Mouse (Mus musculus) cerebellum, adult 11 months (tissue): ENCODE measurements around the gene Lrmda.
"Not testable (repeated sequence)": the region's sequence is repeated elsewhere in the genome, so short reads cannot be mapped to it uniquely, and the experiment has no call there.

ENCODE experiments used
- DNase-seq: peaks from one replicate; pipeline ENCODE4 v3.0.0; 2022

Lrmda gene

GRCm38 (mm10) chr14:22530706-22531105 is 511.2 kb downstream of the Lrmda start:
- DNase-seq = no peak

- DNase-seq = no peak
Measured at GRCm38 (mm10) chr14:22533501-22533900, 514.0 kb downstream of the Lrmda start.

GRCm38 (mm10) chr14:22545887-22546675 is 526.6 kb downstream of the Lrmda start:
- DNase-seq = no peak

GRCm38 (mm10) chr14:22546676-22546984 is 527.1 kb downstream of the Lrmda start:
- DNase-seq = no peak

- no peak for DNase-seq
Measured at GRCm38 (mm10) chr14:22548286-22548685, 528.8 kb downstream of the Lrmda start.

- no peak for DNase-seq
Measured at GRCm38 (mm10) chr14:22549166-22549565, 529.7 kb downstream of the Lrmda start.

- no peak for DNase-seq
Measured at GRCm38 (mm10) chr14:22552358-22552757, 532.8 kb downstream of the Lrmda start.

GRCm38 (mm10) chr14:22552841-22553240 is 533.3 kb downstream of the Lrmda start:
- no peak for DNase-seq

GRCm38 (mm10) chr14:22553717-22554116 is 534.2 kb downstream of the Lrmda start:
- DNase-seq = no peak

GRCm38 (mm10) chr14:22572486-22572885 is 553.0 kb downstream of the Lrmda start:
- no peak for DNase-seq

- DNase-seq = no peak
Measured at GRCm38 (mm10) chr14:22573585-22573984, 554.1 kb downstream of the Lrmda start.

- no peak for DNase-seq
Measured at GRCm38 (mm10) chr14:22574006-22574405, 554.5 kb downstream of the Lrmda start.

GRCm38 (mm10) chr14:22576441-22576840 is 556.9 kb downstream of the Lrmda start:
- no peak for DNase-seq

GRCm38 (mm10) chr14:22577411-22578037 is 558.0 kb downstream of the Lrmda start:
- DNase-seq = no peak

- peak; percentile 56 for DNase-seq
Measured at GRCm38 (mm10) chr14:22578224-22578623, 558.7 kb downstream of the Lrmda start.

- DNase-seq = no peak
Measured at GRCm38 (mm10) chr14:22578986-22579385, 559.5 kb downstream of the Lrmda start.

GRCm38 (mm10) chr14:22582065-22582464 is 562.6 kb downstream of the Lrmda start:
- no peak for DNase-seq

GRCm38 (mm10) chr14:22586281-22586680 is 566.8 kb downstream of the Lrmda start:
- DNase-seq = no peak

- DNase-seq = no peak
Measured at GRCm38 (mm10) chr14:22586796-22587195, 567.3 kb downstream of the Lrmda start.

- no peak for DNase-seq
Measured at GRCm38 (mm10) chr14:22587285-22587957, 567.9 kb downstream of the Lrmda start.

GRCm38 (mm10) chr14:22587958-22588296 is 568.4 kb downstream of the Lrmda start:
- no peak for DNase-seq

- not testable (repeated sequence) for DNase-seq
Measured at GRCm38 (mm10) chr14:22588394-22588793, 568.9 kb downstream of the Lrmda start.

GRCm38 (mm10) chr14:22589503-22590215 is 570.1 kb downstream of the Lrmda start:
- DNase-seq = no peak

- DNase-seq = no peak
Measured at GRCm38 (mm10) chr14:22591186-22591585, 571.7 kb downstream of the Lrmda start.
